Mouse (Mus musculus) heart, embryonic 12.5 days (tissue): Measurements from ENCODE around the gene Mib2. TPM values are rescaled to one million over a fixed set of nuclear protein-coding genes. Genes with fewer than 3 reads are reported as not detected.
A peak's percentile ranks its signal among the peaks of the same experiment; 100 is the strongest.

Experiments used
- ATAC-seq: fragments of 200-750 bp; cut with Nextera tagmentation; 2 replicates; pipeline ENCODE4 v1.8.0; 2017; ENCODE audit warnings: moderate TSS enrichment, moderate library complexity; ENCODE audit not compliant: insufficient number of reproducible peaks, low FRiP score
- H3K27ac ChIP-seq: fragments of 300-500 bp; sonication (generic); 2 replicates; pipeline ENCODE4 v1.5.1; 2016; ENCODE audit warnings: mild to moderate bottlenecking, moderate library complexity; ENCODE audit not compliant: poor library complexity, severe bottlenecking
- H3K27me3 ChIP-seq: fragments of 300-500 bp; sonication (generic); replicated peaks from 2 replicates; pipeline ENCODE4 v1.6.1; 2016; ENCODE audit warnings: mild to moderate bottlenecking, moderate library complexity
- H3K36me3 ChIP-seq: fragments of 300-500 bp; sonication (generic); 2 replicates; pipeline ENCODE4 v1.6.1; 2016; ENCODE audit warnings: mild to moderate bottlenecking, moderate library complexity
- H3K4me1 ChIP-seq: fragments of 300-500 bp; sonication (generic); replicated peaks from 2 replicates; pipeline ENCODE4 v1.6.1; 2016; ENCODE audit warnings: mild to moderate bottlenecking
- H3K4me2 ChIP-seq: fragments of 300-500 bp; sonication (generic); 2 replicates; pipeline ENCODE4 v1.6.1; 2016; ENCODE audit warnings: mild to moderate bottlenecking, moderate library complexity
- H3K4me3 ChIP-seq: fragments of 300-500 bp; sonication (generic); 2 replicates; pipeline ENCODE4 v1.5.1; 2016; ENCODE audit warnings: mild to moderate bottlenecking
- H3K9ac ChIP-seq: fragments of 300-500 bp; sonication (generic); 2 replicates; pipeline ENCODE4 v1.6.1; 2016; ENCODE audit warnings: mild to moderate bottlenecking, moderate library complexity
- H3K9me3 ChIP-seq: fragments of 300-500 bp; sonication (generic); replicated peaks from 2 replicates; pipeline ENCODE4 v1.6.1; 2016; ENCODE audit warnings: mild to moderate bottlenecking, moderate library complexity
- WGBS: fragments of 180-500 bp; shearing (Covaris S2); methylation state at CpG from one replicate; pipeline ENCODE4 v1.1.7; 2016; 5-methylcytosine and 5-hydroxymethylcytosine counted together
- polyA plus RNA-seq: library from polyadenylated mRNA; unstranded; fragments of >200 nt; fragmentation: Nextera tagmentation; extraction: Ambion mirVana; gene quantifications from 2 replicates; pipeline ENCODE4 v1.2.1, GENCODE M21; 2016

Gene Mib2
- polyA plus RNA-seq: 21.7 and 22.4 TPM in 2 replicates

DNA sequence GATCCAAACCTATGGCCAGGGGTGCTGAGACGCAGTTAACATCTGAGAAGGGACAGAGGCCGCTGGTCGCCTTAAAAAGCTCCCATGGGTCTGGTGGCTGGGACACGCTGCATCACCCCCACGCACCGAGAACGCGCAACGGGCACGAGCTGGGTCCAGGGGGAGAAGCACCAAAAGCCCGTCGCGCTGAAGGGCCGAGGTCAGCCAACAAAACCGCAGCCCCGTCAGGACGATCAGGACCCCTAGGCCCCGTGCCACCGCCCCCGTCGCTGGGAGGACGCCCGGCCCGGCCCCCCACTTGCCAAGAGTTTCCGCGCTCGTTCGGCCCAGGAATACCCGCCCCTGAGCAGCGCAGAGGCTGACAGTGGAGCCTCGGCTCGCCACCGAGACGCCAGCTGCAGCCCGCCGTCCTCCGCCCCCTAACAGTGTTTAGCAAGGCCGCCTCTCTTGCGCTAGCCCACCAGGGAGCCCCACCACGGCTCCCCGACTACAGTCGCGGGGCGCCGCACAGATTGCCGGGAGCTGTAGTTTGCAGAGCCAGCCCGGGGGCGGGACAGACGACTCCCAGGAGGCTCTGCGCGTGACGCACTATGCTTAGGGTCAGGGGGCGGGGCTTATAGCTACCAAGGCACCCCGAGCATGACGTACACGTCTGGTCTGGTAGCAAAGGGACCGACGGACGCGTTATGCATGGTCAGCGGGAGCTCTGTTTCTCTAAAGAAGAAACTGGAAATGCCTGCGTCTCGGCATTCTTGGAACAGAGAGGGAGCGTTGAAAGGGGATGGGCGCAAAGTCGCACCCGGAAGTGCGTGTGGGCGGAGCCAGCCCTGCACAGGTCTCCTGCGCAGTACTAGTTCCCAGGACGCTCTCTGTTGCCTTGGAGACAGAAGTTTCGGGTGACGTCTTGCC lies at the start of gene Mib2:
Gene Mib2 (minus strand): TSS at position 510 of the 909 bp plus-strand sequence.
- 0 out of 2 replicates have a peak, but pooled peaks cover 7% of the 10 kb centered on the region for H3K36me3 ChIP-seq
- peak within 1 kb of the TSS; percentile 19 for H3K27ac ChIP-seq
- peak within 1 kb of the TSS; percentile 82 for H3K4me3 ChIP-seq
- H3K4me1 ChIP-seq: peaks cover 7% of the 10 kb centered on the region
- no peaks in the 10 kb centered on the region for H3K9me3 ChIP-seq
- peak; percentile 99 for ATAC-seq
- peak within 1 kb of the TSS; percentile 83 for H3K9ac ChIP-seq
- H3K27me3 ChIP-seq: no peaks in the 10 kb centered on the region
- H3K4me2 ChIP-seq: peak within 1 kb of the TSS; percentile 84
- under 1% methylated on average over 73 of the region's 73 CpGs for WGBS

- peaks cover 29% of the 10 kb centered on the region for H3K4me1 ChIP-seq
- H3K4me2 ChIP-seq: no peak overlapping the region
These were observed 41.7 kb upstream of the Mib2 start for GRCm38 (mm10) chr4:155710521-155711252.

GRCm38 (mm10) chr4:155708988-155709387 lies 40.0 kb upstream of the Mib2 start:
- H3K4me2 ChIP-seq: no peak overlapping the region
- no peaks in the 10 kb centered on the region for H3K27me3 ChIP-seq
- peaks cover 32% of the 10 kb centered on the region for H3K4me1 ChIP-seq
- no peak overlapping the region for H3K27ac ChIP-seq
- H3K9ac ChIP-seq: no peak overlapping the region
- no peaks in the 10 kb centered on the region for H3K9me3 ChIP-seq
- H3K4me3 ChIP-seq: no peak overlapping the region
- ATAC-seq: no peak
- peaks cover under 1% of the 10 kb centered on the region; the same call in 1 of the 2 replicates for H3K36me3 ChIP-seq

More at GRCm38 (mm10) chr4:155710521-155711252, 41.7 kb upstream of the Mib2 start:
- Histone ChIP-seq H3K27ac (0 out of 2 replicates have a peak overlapping the region, but pooled peaks have one; percentile 3), H3K9me3 (no peaks in the 10 kb centered on the region), H3K9ac (no peak overlapping the region), H3K4me3 (no peak overlapping the region), H3K27me3 (no peaks in the 10 kb centered on the region), H3K36me3 (peaks cover 18% of the 10 kb centered on the region)
- ATAC-seq: no peak
- WGBS: 63% methylated on average over 6 of the region's 6 CpGs

DNA sequence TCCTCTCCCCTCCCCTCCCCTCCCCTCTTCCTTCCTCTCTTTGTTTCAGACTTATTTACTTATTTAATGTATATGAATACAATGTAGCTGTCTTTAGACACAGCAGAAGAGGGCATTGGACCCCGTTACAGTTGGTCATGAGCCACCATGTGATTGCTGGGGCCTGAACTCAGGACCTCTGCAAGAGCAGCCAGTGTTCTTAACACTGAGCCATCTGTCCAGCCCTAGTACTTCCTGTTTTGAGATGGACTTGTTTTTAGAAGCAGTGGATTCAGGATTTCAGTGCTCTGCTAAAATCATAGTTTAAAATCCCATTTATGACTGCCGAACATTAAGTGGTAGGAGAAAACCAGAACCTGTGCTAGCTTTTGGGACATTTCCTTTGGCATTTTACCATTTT lies 39.6 kb upstream of the Mib2 start:
- H3K27me3 ChIP-seq: no peaks in the 10 kb centered on the region
- H3K4me2 ChIP-seq: no peak overlapping the region
- H3K27ac ChIP-seq: no peak overlapping the region
- H3K36me3 ChIP-seq: no peaks in the 10 kb centered on the region
- no peak overlapping the region for H3K9ac ChIP-seq
- no peaks in the 10 kb centered on the region for H3K9me3 ChIP-seq
- ATAC-seq: no peak
- 73% methylated on average over 2 of the region's 2 CpGs for WGBS
- no peak overlapping the region for H3K4me3 ChIP-seq
- peaks cover 32% of the 10 kb centered on the region for H3K4me1 ChIP-seq

DNA sequence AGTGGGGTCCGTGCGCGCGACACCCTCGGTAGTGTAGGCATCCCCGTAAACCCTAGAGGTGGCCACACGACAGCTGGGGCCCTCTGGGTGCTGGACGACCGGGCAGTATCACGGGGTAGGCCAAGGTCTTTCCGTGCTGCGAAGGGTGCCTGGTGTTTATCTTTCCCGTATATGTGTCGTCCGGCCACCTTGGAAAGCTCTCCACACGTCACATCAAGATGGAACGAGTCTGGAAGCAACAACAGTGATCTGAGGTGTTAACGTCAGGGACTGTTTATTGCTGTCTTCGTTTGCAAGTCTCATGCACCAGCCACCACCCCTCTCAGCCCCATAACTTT lies 36.6 kb upstream of the Mib2 start:
- peak overlapping the region; percentile 98 for H3K4me3 ChIP-seq
- no peaks in the 10 kb centered on the region for H3K36me3 ChIP-seq
- 0% methylated on average over 19 of the region's 19 CpGs for WGBS
- peak overlapping the region; percentile 92 for H3K27ac ChIP-seq
- no peak for ATAC-seq
- H3K27me3 ChIP-seq: no peaks in the 10 kb centered on the region
- H3K4me2 ChIP-seq: peak overlapping the region; percentile 75
- peak overlapping the region; percentile 94 for H3K9ac ChIP-seq
- H3K4me1 ChIP-seq: peaks cover 29% of the 10 kb centered on the region
- H3K9me3 ChIP-seq: no peaks in the 10 kb centered on the region

DNA sequence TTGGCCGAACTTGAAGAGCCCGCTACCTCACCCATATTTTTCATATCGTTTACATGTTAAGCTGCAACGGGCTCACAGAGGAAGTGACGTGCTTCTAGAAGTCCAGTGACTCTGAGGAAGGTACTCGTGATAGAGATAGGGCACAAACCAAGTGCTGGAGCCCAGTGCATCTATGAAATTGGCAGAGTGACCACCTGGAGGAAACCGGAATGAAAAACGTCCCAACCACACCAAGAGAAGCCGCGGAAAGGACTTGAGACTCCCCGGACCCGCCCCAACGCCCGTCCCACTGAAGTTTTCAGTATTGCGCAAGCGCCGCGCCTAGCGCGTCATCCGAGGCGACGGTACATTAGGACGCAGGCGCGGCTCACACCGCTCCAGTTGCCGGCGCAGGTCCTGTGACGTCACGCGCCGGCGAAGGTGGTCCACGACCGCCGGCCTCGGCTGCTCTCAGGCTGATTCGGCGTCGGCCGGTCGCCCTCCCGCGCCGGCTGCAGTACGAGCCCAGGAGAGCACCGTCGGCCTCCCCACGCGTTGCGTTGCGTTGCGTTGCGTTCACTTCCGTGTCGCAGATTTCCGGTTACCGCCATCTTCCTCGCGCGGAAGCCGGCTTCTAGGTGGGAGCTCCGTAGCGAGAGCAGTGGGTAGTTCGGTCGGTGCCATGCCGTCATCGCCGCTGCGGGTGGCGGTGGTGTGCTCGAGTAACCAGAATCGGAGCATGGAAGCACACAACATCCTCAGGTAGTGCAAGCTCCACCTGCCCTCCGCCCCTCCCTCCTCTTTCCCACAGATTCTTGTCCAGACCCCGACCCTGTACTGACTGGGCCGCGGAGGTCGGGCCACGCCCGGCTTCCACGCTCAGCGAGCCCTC lies 36.0 kb upstream of the Mib2 start, which contains the start of gene Ssu72:
Gene Ssu72 (plus strand): TSS at position 80 of the 871 bp plus-strand sequence.
- peak within 1 kb of the TSS; percentile 75 for H3K4me2 ChIP-seq
- peak within 1 kb of the TSS; percentile 94 for H3K9ac ChIP-seq
- under 1% methylated on average over 83 of the region's 83 CpGs for WGBS
- peak within 1 kb of the TSS; percentile 98 for H3K4me3 ChIP-seq
- no peaks in the 10 kb centered on the region for H3K36me3 ChIP-seq
- no peaks in the 10 kb centered on the region for H3K27me3 ChIP-seq
- no peaks in the 10 kb centered on the region for H3K9me3 ChIP-seq
- H3K4me1 ChIP-seq: peaks cover 22% of the 10 kb centered on the region
- peak; percentile 95 for ATAC-seq
- H3K27ac ChIP-seq: peak within 1 kb of the TSS; percentile 92

GRCm38 (mm10) chr4:155703425-155703929 lies 34.5 kb upstream of the Mib2 start:
- H3K4me1 ChIP-seq: peaks cover 14% of the 10 kb centered on the region
- no peak overlapping the region for H3K4me2 ChIP-seq
- H3K9me3 ChIP-seq: no peaks in the 10 kb centered on the region
- WGBS: 95% methylated on average over 4 of the region's 4 CpGs
- ATAC-seq: no peak
- no peak overlapping the region for H3K9ac ChIP-seq
- no peak overlapping the region for H3K4me3 ChIP-seq
- no peak overlapping the region for H3K27ac ChIP-seq
- no peaks in the 10 kb centered on the region for H3K36me3 ChIP-seq
- no peaks in the 10 kb centered on the region for H3K27me3 ChIP-seq

- Histone ChIP-seq H3K4me1 (0 out of 2 replicates have a peak, but pooled peaks cover 4% of the 10 kb centered on the region), H3K4me2 (no peak overlapping the region), H3K27ac (no peak overlapping the region), H3K4me3 (no peak overlapping the region), H3K36me3 (no peaks in the 10 kb centered on the region), H3K27me3 (peaks cover 9% of the 10 kb centered on the region), H3K9ac (no peak overlapping the region), H3K9me3 (no peaks in the 10 kb centered on the region)
- ATAC-seq: no peak
These were observed 31.4 kb upstream of the Mib2 start for GRCm38 (mm10) chr4:155700425-155700824.

GRCm38 (mm10) chr4:155696261-155697255 lies 27.6 kb upstream of the Mib2 start:
- Histone ChIP-seq H3K9ac (no peak overlapping the region), H3K4me2 (no peak overlapping the region), H3K4me1 (peaks cover 5% of the 10 kb centered on the region; the same call in 1 of the 2 replicates), H3K4me3 (no peak overlapping the region), H3K27ac (no peak overlapping the region), H3K27me3 (peaks cover 28% of the 10 kb centered on the region), H3K36me3 (no peaks in the 10 kb centered on the region), H3K9me3 (no peaks in the 10 kb centered on the region)
- WGBS: 57% methylated on average over 16 of the region's 16 CpGs
- ATAC-seq: no peak
